Mouse (Mus musculus) cortical plate, adult 2 months (tissue): Measurements from ENCODE around the gene Hspb2.

Experiments used
- CTCF ChIP-seq: fragments of 200-500 bp; IDR thresholded peaks from 2 replicates; pipeline ENCODE4 v1.5.1; 2011; ENCODE audit warnings: mild to moderate bottlenecking, control low read depth, low read length; ENCODE audit not compliant: insufficient read depth; ENCODE audit errors: extremely low read depth
- POLR2A ChIP-seq: fragments of 200-500 bp; IDR thresholded peaks from 2 replicates; pipeline ENCODE4 v1.6.1; 2011; ENCODE audit warnings: mild to moderate bottlenecking, low read length, control low read depth; ENCODE audit not compliant: insufficient read depth; ENCODE audit errors: extremely low read depth

GRCm38 (mm10) chr9:50724661-50725330, 27.4 kb downstream of the Hspb2 start:
- TF ChIP-seq CTCF, result no peak
- TF ChIP-seq POLR2A, result no peak
